Mouse (Mus musculus) hindbrain, embryonic 11.5 days (tissue): Measurements from ENCODE around the gene Gm29776. TPM values are rescaled to one million over a fixed set of nuclear protein-coding genes. Genes with fewer than 3 reads are reported as not detected.

Source experiments
- ATAC-seq: fragments of 200-750 bp; cut with Nextera tagmentation; 2 replicates; pipeline ENCODE4 v1.8.0; 2017; ENCODE audit warnings: mild to moderate bottlenecking, moderate TSS enrichment, moderate library complexity; ENCODE audit not compliant: low FRiP score
- DNase-seq: peaks from one replicate; pipeline ENCODE4 v3.0.0-alpha.2; 2015; ENCODE audit warnings: low spot score
- H3K27ac ChIP-seq: fragments of 300-500 bp; sonication (generic); 2 replicates; pipeline ENCODE4 v1.5.1; 2014; ENCODE audit warnings: mild to moderate bottlenecking, low read depth, low read length
- H3K27me3 ChIP-seq: fragments of 300-500 bp; sonication (generic); 2 replicates; pipeline ENCODE4 v1.6.1; 2014; ENCODE audit warnings: mild to moderate bottlenecking, low read length, moderate library complexity, mixed read lengths; ENCODE audit not compliant: control insufficient read depth, insufficient read depth
- H3K36me3 ChIP-seq: fragments of 300-500 bp; sonication (generic); 2 replicates; pipeline ENCODE4 v1.6.1; 2014; ENCODE audit warnings: mild to moderate bottlenecking, low read length, moderate library complexity, mixed read lengths; ENCODE audit not compliant: control insufficient read depth, insufficient read depth
- H3K4me1 ChIP-seq: fragments of 300-500 bp; sonication (generic); replicated peaks from 2 replicates; pipeline ENCODE4 v1.6.1; 2014; ENCODE audit warnings: low read length, mixed read lengths; ENCODE audit not compliant: control insufficient read depth, insufficient read depth
- H3K4me2 ChIP-seq: fragments of 300-500 bp; sonication (generic); replicated peaks from 2 replicates; pipeline ENCODE4 v1.6.1; 2014; ENCODE audit warnings: mild to moderate bottlenecking, low read depth, low read length
- H3K4me3 ChIP-seq: fragments of 300-500 bp; sonication (generic); 2 replicates; pipeline ENCODE4 v1.5.1; 2014; ENCODE audit warnings: low read depth, low read length
- H3K9ac ChIP-seq: fragments of 300-500 bp; sonication (generic); 2 replicates; pipeline ENCODE4 v1.6.1; 2014; ENCODE audit warnings: low read depth, low read length
- H3K9me3 ChIP-seq: fragments of 300-500 bp; sonication (generic); 2 replicates; pipeline ENCODE4 v1.6.1; 2016; ENCODE audit warnings: low read length; ENCODE audit not compliant: control insufficient read depth
- WGBS: fragments of 180-500 bp; shearing (Covaris S2); extraction: QIAGEN DNeasy Blood & Tissue Kit; methylation state at CpG from one replicate; pipeline ENCODE4 v1.1.7; 2014; 5-methylcytosine and 5-hydroxymethylcytosine counted together
- polyA plus RNA-seq: library from polyadenylated mRNA; unstranded; fragments of >200 nt; fragmentation: Nextera tagmentation; extraction: Ambion mirVana; gene quantifications from 2 replicates; pipeline ENCODE4 v1.2.1, GENCODE M21; 2014

The Gm29776 gene
- polyA plus RNA-seq, 1 experiment from 2014 or later: 0.06 TPM

DNA sequence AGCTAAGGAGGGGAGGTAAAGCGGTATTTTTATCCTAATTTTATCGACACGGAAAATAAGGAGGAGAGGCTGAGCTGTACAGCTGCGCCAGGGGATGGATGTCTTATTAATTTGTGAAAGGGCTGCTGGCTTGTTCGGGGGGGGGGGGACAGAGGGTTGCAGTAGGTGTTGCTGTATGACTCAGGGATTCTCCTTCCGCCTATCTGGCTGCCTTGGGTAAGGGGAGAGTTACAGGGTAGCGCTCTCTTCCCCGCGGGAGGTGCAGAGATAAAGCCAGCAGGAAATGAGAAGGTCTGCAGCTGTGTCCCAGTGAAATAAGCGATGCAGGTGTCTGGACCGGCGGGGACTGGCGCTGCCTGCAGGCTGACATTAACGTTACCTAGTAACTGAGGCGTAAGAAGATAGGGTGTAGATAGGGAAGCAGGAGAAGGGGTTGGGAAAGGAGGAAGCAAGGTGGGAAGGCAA is 16.0 kb upstream of the Gm29776 start:
- 4% methylated on average over 15 of the region's 15 CpGs for WGBS
- Histone ChIP-seq H3K27ac (no peak overlapping the region), H3K9me3 (no peaks in the 10 kb centered on the region), H3K4me2 (peak overlapping the region; percentile 49), H3K4me3 (peak overlapping the region; percentile 28), H3K36me3 (no peaks in the 10 kb centered on the region), H3K4me1 (no peaks in the 10 kb centered on the region), H3K27me3 (peaks cover 2% of the 10 kb centered on the region; the same call in 1 of the 2 replicates), H3K9ac (no peak overlapping the region)
- ATAC-seq (peak; percentile 49; the same call in 1 of the 2 replicates), DNase-seq (peak; percentile 26)

DNA sequence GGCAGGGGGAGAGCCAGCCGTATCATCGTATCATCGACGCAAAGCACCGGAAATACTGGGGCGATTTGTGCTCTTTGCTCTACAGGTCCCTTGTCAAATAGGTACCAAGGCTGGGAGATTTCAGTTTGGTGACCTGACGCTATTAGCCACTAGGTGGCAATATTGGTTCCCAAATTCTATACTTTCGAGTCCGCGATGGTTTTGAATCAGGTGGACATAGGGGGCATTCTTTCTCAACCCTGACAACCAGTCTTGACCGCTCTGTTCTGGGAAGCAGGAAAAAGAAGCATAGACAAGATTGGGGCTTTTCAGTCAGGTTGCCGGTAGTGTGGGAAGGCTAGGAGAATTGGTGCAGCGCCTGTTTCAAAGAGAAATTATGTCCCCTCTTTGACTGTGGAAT is 15.5 kb upstream of the Gm29776 start:
- no peaks in the 10 kb centered on the region for H3K4me1 ChIP-seq
- peak; percentile 87 for DNase-seq
- 2% methylated on average over 13 of the region's 13 CpGs for WGBS

DNA sequence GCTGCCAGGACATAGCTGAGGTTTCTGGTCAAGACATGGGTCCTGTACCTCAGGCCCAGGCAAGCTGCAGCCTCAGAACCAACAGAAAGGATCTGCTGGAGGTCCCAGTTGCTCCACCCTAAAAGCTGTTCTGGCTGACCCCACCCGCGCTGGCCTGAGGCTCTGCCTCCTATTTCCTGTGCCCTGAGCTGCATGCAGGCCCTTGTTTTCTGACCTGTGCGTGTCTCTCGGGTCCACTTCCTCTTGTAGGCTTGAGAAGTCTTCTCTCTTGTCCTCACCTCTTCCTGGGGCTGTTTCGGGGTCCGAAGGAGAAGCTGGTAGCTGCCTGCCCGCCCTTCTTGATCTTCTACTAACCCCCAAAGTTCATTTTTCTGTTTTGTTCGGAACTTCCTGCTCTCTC is 14.2 kb upstream of the Gm29776 start:
- peaks cover 2% of the 10 kb centered on the region; the same call in 1 of the 2 replicates for H3K27me3 ChIP-seq
- no peak for DNase-seq
- H3K9ac ChIP-seq: no peak overlapping the region
- H3K4me2 ChIP-seq: no peak overlapping the region
- H3K36me3 ChIP-seq: no peaks in the 10 kb centered on the region
- no peaks in the 10 kb centered on the region for H3K4me1 ChIP-seq
- no peak for ATAC-seq
- no peak overlapping the region for H3K4me3 ChIP-seq
- H3K9me3 ChIP-seq: no peaks in the 10 kb centered on the region
- WGBS: 67% methylated on average over 8 of the region's 8 CpGs
- H3K27ac ChIP-seq: no peak overlapping the region

More for the DNA sequence above, 15.5 kb upstream of the Gm29776 start:
- peaks cover 2% of the 10 kb centered on the region; the same call in 1 of the 2 replicates for H3K27me3 ChIP-seq
- ATAC-seq: peak; percentile 70
- H3K4me3 ChIP-seq: peak overlapping the region; percentile 28
- no peaks in the 10 kb centered on the region for H3K9me3 ChIP-seq
- H3K36me3 ChIP-seq: no peaks in the 10 kb centered on the region
- no peak overlapping the region for H3K27ac ChIP-seq
- H3K4me2 ChIP-seq: peak overlapping the region; percentile 49
- no peak overlapping the region for H3K9ac ChIP-seq

DNA sequence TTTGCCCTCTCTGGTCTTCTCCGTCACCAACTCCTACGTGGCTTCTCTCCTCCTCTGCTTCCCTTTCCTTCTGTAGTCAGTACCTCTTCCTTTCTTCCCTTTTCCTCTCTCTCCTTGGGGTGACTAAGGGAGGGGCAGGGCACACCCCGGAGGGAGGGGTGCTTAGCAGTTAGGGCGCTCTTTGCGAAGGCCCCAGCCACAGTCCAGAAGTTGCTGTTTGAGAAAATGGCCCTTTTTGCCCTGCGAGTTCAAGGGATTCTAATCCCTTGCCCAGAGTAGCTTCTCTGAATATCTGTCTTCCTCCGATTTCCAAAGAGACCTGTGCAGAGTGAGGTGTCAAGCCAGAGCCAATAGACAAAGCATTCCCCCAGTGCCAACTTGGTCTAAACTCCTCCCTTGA is 13.4 kb upstream of the Gm29776 start, which contains the start of gene Cebpe:
Gene Cebpe (minus strand): TSS at position 101 of the 400 bp plus-strand sequence.
- H3K27ac ChIP-seq: no peak within 1 kb of the TSS
- ATAC-seq (no peak), DNase-seq (no peak)
- peaks cover 2% of the 10 kb centered on the region; the same call in 1 of the 2 replicates for H3K27me3 ChIP-seq
- no peak within 1 kb of the TSS for H3K4me3 ChIP-seq
- WGBS: 94% methylated on average over 7 of the region's 7 CpGs
- no peaks in the 10 kb centered on the region for H3K9me3 ChIP-seq
- H3K4me2 ChIP-seq: no peak within 1 kb of the TSS
- H3K4me1 ChIP-seq: no peaks in the 10 kb centered on the region
- H3K9ac ChIP-seq: no peak within 1 kb of the TSS
- H3K36me3 ChIP-seq: no peaks in the 10 kb centered on the region

DNA sequence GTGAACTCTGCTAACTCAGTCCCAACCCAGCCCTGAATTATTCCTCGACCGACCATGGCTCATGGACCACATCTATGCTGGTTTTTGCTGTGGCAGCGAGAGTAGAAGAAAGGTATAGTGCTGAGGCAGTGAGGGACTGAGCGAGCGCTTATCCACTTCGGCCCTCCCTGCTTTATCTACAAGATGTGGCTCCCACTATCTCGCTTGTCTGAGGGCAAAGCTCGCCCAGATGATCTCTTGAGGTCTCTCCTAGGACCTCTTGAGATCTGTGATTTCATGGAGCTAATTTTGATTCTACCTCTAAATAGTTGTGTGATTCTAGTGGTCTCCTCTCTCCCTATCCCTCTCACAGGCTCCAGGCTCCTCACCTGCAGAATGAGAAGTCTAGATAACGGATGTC is 10.4 kb upstream of the Gm29776 start:
- Histone ChIP-seq H3K36me3 (no peaks in the 10 kb centered on the region), H3K9me3 (no peaks in the 10 kb centered on the region), H3K4me3 (no peak overlapping the region), H3K4me1 (peaks cover 2% of the 10 kb centered on the region; the same call in 1 of the 2 replicates), H3K27me3 (no peaks in the 10 kb centered on the region), H3K27ac (no peak overlapping the region), H3K9ac (no peak overlapping the region), H3K4me2 (no peak overlapping the region)
- DNase-seq (no peak), ATAC-seq (no peak)
- 88% methylated on average over 9 of the region's 9 CpGs for WGBS

DNA sequence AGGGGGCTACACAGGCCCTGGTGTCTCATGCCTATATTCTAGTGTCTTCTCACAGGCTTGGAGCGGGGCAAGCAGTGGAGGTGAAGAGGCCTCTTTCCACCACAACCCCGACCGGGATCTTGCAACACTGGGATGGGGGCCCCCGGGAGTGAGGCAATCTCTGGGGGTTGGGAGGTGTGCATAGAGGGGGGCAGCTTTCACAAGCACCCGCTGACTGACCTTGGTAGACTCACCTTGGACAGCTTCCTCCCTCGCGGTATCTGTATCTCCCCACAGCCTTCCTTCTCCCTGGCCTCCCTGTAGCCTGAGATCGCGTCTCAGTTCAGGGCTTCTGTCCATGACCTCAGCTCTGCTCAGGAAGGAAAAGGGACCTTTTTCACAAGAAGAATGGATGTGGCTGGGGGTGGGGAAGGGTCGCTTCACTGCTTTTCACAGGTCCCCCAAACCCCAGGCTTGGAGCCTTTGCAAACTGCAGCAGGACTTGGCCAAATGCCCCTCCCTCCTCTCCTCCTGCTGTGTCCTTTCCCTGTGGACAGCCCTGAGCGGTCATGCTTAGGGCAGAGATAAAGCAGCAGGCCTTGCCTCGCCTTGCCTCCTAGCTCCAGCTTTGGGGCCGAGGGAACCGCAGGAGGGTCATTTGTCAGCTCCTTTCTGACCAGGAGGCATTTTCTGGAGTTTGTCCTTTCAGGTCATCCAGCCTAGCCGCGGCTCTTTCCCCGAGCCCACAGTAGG is 8.1 kb upstream of the Gm29776 start:
- H3K9me3 ChIP-seq: no peaks in the 10 kb centered on the region
- no peak overlapping the region for H3K27ac ChIP-seq
- H3K36me3 ChIP-seq: no peaks in the 10 kb centered on the region
- H3K9ac ChIP-seq: no peak overlapping the region
- H3K27me3 ChIP-seq: no peaks in the 10 kb centered on the region
- no peak overlapping the region for H3K4me2 ChIP-seq
- no peak overlapping the region for H3K4me3 ChIP-seq
- WGBS: 49% methylated on average over 16 of the region's 17 CpGs
- H3K4me1 ChIP-seq: peaks cover 2% of the 10 kb centered on the region; the same call in 1 of the 2 replicates
- DNase-seq (no peak), ATAC-seq (no peak)

DNA sequence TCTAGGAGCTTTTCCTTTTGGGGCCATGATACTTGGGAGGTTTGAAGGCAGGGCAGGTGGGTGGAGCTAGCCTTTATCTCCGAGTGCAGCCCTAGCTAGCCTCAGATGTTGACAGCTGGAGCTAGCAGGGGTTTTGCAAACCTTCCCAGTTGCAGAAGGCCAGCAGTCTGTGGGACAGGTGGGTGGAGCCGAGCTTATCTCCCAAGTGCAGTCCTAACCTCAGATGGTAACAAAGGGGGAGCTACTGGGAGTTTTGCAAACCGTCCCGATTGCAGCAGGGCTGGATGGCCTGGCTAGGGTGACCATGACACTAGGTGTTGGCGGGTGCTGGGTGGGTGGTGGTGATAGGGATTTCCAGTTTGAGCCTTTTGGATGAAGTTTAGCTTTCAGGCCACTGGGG is 7.2 kb upstream of the Gm29776 start:
- ATAC-seq (no peak), DNase-seq (no peak)
- H3K36me3 ChIP-seq: no peaks in the 10 kb centered on the region
- no peak overlapping the region for H3K4me2 ChIP-seq
- no peak overlapping the region for H3K9ac ChIP-seq
- no peak overlapping the region for H3K27ac ChIP-seq
- H3K9me3 ChIP-seq: no peaks in the 10 kb centered on the region
- H3K4me3 ChIP-seq: no peak overlapping the region
- no peaks in the 10 kb centered on the region for H3K27me3 ChIP-seq
- WGBS: 56% methylated on average over 5 of the region's 5 CpGs
- H3K4me1 ChIP-seq: peaks cover 2% of the 10 kb centered on the region; the same call in 1 of the 2 replicates

DNA sequence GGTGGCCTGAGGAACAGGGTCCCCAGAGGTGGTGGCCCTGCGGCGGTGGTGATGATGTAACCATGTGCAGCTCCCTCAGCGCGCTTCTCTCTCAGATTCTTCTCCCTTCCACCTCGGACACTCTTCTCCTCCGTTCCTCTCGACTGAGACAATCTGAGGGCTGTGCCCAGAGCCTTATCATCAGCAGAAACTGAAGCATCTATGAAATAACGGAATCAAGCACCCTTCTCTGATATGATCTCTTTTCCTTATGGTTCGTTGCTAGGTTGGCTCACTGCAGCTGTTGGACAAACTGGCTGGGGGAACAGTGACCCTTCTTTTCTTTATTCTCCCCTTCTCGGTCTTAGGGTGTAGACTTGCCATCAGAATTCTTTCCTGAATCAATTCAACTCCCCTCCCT is 4.6 kb upstream of the Gm29776 start:
- ATAC-seq: no peak
- H3K9me3 ChIP-seq: no peaks in the 10 kb centered on the region
- no peak overlapping the region for H3K4me2 ChIP-seq
- WGBS: 66% methylated on average over 10 of the region's 10 CpGs
- no peaks in the 10 kb centered on the region for H3K36me3 ChIP-seq
- H3K4me3 ChIP-seq: no peak overlapping the region
- DNase-seq: no peak
- no peak overlapping the region for H3K9ac ChIP-seq
- H3K4me1 ChIP-seq: peaks cover 2% of the 10 kb centered on the region; the same call in 1 of the 2 replicates
- no peak overlapping the region for H3K27ac ChIP-seq
- no peaks in the 10 kb centered on the region for H3K27me3 ChIP-seq

DNA sequence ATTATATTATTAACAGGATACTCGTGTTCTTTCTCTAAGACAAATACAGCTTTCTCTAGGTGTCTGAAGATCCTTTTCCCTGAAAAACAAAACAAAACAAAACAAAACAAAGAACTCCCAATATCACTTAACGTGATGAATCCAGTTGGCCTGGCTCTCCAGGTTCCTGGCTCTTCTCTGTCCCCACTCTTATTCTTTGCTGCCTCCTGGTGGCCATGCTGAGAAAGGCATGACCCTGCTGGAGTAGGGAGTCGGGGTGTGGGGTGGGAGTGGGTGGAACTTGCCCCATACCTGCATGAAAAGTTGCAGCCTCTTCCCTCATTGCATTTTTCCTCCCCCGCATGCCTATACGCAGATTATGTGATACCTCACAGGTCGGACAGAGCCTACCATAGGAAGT is 2.7 kb upstream of the Gm29776 start:
- Histone ChIP-seq H3K27ac (no peak overlapping the region), H3K9me3 (no peaks in the 10 kb centered on the region), H3K4me3 (no peak overlapping the region), H3K4me1 (no peaks in the 10 kb centered on the region), H3K27me3 (no peaks in the 10 kb centered on the region), H3K9ac (no peak overlapping the region), H3K4me2 (no peak overlapping the region), H3K36me3 (no peaks in the 10 kb centered on the region)
- peak; percentile 86 for DNase-seq
- ATAC-seq: no peak
- WGBS: 17% methylated on average over 6 of the region's 6 CpGs
